Mouse (Mus musculus): ENCODE data around the gene Dnajb1.
"Not testable (repeated sequence)": the region's sequence is repeated elsewhere in the genome, so short reads cannot be mapped to it uniquely, and the experiment has no call there.

Dnajb1 gene

DNA sequence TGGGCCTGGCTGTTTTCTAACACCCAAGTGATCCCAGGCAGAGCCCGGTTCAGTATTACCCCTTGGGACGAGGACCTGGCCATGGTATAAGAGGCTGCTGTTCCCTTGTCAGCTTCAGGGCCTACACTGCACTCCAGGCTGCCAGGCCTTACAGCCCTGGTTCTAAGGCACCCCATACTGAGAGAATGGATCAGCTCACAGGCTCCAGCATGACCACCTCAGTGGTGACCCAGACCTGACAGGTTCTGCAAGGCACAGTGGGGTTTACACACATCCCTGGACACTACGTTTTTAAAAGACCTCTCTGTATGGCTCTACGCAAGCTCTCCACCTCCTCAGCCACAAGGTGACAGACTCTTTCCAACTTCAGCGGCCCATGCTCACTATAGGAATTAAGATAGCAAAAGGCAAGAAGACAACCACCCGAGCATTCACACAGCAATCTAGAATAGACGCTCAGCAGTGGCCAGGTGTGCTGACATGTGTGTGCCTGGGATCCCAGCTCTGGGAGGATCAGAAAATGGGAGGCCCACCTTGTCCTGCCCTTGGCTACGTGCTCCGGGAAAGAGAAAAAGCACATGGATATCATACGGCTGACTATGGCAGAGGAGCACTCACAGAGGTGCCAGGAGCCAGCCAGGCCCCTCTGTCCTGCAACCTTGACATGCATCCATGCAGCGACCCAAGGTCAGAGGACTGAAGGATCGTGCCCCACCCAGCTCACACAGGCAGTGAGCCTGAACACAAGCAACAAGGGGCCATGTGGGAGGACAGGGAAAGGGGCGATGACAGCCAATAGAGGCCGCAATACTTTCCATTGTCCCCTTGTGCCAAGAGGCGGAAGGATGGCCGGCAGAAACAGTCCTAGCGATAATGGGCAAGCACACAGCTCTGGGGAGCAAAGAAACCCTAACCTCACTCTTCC lies 29.6 kb upstream of the Dnajb1 start:
- no peak for DNase-seq (ENCODE audit: low spot score)

- DNase-seq (ENCODE audit: low spot score): no peak
Observed at GRCm38 (mm10) chr8:83579676-83580075, 28.3 kb upstream of the Dnajb1 start.

- no peak for DNase-seq (ENCODE audit: low spot score)
Observed at GRCm38 (mm10) chr8:83580826-83581225, 27.2 kb upstream of the Dnajb1 start.

DNA sequence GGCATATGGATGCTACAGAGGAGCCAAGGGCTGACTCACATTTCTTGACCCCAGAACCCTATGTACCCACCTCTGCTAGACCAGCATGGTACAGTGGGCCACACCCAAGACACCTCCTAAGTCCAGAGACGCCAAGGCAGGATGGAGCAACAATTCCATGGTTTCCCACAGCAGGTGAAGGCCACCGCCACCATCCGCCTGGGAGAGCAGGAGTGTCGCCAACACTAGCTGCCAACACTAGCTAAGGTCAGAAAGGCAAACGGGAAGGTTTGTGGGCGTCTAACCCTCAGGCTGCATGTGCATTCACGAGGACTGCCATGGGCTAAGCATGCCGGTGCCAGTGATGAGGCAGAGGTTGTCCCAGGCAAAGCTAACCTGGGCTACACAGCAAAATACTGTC lies 25.8 kb upstream of the Dnajb1 start:
- no peak for DNase-seq (ENCODE audit: low spot score)

- no peak for DNase-seq (ENCODE audit: low spot score)
Observed at GRCm38 (mm10) chr8:83583236-83583635, 24.8 kb upstream of the Dnajb1 start.

DNA sequence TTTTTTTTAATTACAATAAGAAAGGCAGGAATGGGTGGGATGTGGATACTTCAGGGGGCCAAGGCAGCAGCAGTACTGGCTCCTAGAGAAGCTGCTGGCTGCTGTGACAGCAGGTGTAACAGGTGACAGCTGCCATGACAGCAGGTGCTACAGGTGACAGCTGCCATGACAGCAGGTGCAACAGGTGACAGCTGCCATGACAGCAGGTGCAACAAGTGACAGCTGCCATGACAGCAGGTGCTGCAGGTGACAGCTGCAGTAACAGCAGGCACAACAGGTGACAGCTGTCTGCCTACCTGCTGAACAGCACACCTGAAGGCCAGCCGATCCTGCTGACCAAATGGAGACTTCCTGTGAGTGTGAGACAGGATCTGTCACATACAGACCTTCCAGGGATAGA lies 23.2 kb upstream of the Dnajb1 start:
- no peak for DNase-seq (ENCODE audit: low spot score)

GRCm38 (mm10) chr8:83585333-83585732 lies 22.7 kb upstream of the Dnajb1 start:
- no peak for DNase-seq (ENCODE audit: low spot score)

DNA sequence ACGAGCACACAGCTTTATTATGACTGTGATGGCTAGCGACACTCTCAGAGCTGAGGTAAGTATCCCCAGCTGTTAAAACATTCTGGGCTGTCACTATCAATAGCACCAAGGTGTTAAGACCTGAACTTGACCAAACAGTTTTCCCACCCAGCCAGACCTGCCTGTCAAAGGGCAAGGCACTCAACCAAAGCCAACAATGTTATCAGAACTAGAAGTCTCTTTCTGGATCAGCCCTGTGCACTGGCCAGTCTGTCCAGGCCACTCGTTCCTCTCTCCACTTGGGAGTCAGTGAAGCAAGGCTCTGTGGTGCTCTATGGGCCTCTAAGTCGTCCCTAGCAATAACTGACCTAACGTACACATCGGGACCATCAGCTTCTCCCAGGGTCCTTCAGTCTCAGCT lies 20.3 kb upstream of the Dnajb1 start:
- no peak for DNase-seq (ENCODE audit: low spot score)

- no peak for DNase-seq (ENCODE audit: low spot score)
Observed at GRCm38 (mm10) chr8:83588886-83589285, 19.1 kb upstream of the Dnajb1 start.

GRCm38 (mm10) chr8:83590488-83591023 lies 17.4 kb upstream of the Dnajb1 start:
- DNase-seq (ENCODE audit: low spot score): no peak

- no peak for DNase-seq (ENCODE audit: low spot score)
Observed at GRCm38 (mm10) chr8:83592682-83593081, 15.3 kb upstream of the Dnajb1 start.

- peak; percentile 44 for DNase-seq (ENCODE audit: low spot score)
Observed at GRCm38 (mm10) chr8:83593325-83594166, 14.4 kb upstream of the Dnajb1 start.

DNA sequence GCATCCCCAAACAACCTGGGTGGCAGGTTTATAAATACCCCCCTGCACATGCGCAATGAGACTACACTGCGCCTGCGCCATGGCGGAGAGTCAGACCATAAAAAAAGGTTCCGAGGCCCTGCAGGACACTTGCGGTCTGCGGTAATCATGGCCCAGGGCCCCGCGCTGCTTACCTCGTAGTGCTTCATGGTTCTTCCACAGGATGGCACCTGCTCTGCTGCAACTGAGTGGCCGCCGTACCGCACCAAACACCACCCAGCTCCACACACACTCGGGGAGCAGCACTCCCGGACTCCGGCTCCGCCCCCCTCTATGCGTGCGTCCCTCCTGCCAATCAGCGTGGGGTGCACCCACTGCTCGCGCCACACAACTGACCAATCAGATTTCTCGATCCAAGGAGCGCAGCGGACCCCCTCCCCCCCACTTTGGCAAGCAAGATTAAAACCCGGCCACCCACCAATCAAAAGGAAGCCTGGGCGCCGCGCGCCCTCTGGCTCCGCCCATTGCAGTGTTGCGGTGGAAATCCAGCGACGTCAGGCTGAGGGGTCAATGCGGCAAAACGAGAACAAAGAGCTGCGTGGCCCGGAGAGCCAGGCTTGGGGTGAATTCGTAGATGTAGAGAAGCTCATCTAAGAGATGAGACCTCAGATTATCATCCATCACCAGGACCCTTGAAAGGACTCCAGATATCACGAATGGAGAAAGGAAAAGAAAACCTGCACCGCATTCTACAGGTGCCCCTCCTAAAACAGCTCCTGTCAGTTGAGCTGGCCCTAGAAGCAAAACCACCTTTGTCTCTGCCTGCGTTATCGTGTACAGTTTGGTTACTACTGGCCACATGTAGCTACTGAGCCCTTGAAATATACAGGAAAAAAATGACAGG lies 13.6 kb upstream of the Dnajb1 start:
- DNase-seq (ENCODE audit: low spot score): peak; percentile 99

- DNase-seq (ENCODE audit: low spot score): not testable (repeated sequence)
Observed at GRCm38 (mm10) chr8:83595050-83595345, 13.0 kb upstream of the Dnajb1 start.

DNA sequence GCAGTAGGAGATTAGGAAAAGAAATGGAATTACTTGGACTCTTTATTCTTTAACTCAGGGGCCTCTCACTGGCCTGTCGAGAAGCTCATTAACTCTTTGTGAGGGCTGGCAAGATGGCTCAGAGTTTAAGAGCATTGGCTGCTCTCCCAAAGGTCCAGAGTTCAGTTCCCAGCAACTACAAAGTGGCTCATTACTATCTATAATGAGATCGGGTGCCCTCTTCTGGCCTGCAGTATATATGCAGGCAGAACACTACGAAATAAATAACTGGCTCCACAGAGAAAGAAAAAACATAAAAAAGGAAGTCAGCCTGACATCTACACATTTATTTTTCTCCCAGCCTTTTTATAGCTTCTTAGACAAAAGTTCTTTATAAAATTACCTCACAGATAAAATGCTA lies 11.6 kb upstream of the Dnajb1 start:
- DNase-seq (ENCODE audit: low spot score): peak; percentile 63

GRCm38 (mm10) chr8:83598146-83598545 lies 9.8 kb upstream of the Dnajb1 start:
- no peak for DNase-seq (ENCODE audit: low spot score)

- no peak for DNase-seq (ENCODE audit: low spot score)
Observed at GRCm38 (mm10) chr8:83599814-83600213, 8.2 kb upstream of the Dnajb1 start.

DNA sequence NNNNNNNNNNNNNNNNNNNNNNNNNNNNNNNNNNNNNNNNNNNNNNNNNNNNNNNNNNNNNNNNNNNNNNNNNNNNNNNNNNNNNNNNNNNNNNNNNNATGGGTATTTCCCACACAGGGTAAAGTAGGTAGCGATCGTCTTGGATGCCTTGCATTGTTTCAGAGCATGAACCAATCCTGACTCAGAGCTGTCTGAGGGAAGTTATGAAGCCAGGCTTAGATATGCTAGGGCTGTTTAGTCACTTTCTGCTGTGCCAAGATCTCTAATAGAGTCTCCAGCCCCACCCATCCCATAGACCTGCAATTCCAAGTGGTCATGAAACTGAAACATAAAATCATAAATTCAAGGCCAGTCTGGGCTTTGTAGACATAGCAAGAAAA lies 5.4 kb upstream of the Dnajb1 start:
- no peak for DNase-seq (ENCODE audit: low spot score)

DNA sequence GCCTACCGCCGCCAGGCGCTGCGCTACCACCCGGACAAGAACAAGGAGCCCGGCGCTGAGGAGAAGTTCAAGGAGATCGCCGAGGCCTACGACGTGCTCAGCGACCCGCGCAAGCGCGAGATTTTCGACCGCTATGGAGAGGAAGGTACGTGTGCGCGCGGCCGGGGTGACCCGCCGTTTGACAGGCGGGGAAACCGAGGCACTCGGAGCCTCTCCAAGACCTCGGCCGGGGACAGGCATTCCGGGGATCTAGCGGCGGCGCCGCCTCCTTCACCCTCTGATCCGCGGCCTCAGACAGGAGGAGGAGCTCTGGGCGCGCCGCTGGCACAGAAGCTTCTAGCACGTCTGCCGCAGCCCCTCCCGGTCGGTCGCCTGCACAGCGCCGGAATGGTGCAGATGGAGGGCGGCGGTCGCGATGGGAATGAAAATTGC lies 421 bp downstream of the Dnajb1 start:
- DNase-seq (ENCODE audit: low spot score): peak; percentile 82

DNA sequence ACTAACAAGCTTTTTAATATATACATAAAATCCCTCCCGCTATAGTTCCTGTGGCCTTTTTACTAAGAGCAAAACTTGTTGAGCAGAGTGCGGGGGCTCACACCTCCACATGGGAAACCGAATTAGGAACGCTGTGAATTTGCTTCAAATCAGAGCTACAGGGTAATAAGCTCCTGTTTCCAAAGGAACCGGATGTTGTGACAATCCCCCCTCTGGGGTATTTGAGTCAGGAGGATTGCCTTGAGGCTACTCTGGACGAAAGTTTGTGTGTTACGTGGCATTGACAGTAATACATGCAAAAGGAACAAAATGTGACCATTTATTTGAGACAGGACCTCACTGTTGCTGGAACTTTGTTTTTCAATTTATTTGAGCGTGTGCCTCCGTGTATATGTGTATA lies 1.1 kb downstream of the Dnajb1 start:
- DNase-seq (ENCODE audit: low spot score): peak; percentile 18

DNA sequence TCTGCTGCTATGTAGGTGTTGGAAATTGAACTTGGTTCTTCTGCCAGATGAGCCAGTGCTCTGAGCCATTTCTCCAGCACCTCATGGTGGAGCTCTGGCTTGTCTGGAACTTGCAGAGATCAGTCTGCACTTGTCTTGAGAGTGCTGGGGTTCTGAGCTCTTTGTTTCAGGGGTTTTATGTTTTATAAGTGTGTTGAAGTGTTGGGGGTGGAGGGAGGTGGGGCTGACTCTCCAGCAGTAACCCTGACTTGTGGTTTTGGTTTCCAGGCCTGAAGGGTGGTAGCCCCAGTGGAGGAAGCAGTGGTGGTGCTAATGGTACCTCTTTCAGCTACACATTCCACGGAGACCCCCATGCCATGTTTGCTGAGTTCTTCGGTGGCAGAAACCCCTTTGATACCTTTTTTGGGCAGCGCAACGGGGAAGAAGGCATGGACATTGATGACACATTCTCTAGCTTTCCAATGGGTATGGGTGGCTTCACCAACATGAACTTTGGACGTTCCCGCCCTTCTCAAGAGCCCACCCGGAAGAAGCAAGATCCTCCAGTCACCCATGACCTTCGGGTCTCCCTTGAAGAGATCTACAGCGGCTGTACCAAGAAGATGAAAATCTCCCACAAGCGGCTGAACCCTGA lies 1.7 kb downstream of the Dnajb1 start:
- no peak for DNase-seq (ENCODE audit: low spot score)

All from embryo, embryonic 10.5 days (tissue).